Comparison of ENCODE assay signal across 19 mouse cellular contexts in the genomic region with DNA sequence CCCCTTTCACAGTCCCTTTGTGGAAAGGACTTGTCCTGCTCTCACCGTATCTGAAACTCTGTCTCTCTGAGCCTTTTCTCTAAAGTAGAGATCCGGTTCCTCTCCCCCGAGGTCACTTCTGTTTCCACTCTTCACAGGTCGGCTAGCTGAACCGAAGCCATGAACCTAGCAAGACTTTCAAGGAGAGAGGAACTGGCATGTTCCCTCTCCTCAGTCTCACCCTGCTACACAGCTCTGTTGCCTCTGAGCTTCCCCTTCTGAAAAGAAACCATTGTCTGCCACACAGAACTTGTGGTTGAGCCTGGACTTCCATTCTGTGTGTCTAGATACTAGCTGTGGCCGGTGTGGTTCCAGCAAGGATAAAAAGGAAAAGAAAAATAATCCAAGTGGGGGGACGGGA. TPM values are rescaled to one million over a fixed set of nuclear protein-coding genes. Genes with fewer than 3 reads are reported as not detected.
A peak's percentile ranks its signal among the peaks of the same experiment; 100 is the strongest.
DNase-seq lines count a peak whose midpoint lies in the region; ATAC-seq and TF ChIP-seq lines count a peak whose summit lies in the region.
"Had no signal": no experiment of that assay in that cellular context is flagged by ENCODE, and none has a peak within 500 bp of the region (broad histone marks: within the 10 kb centered on the region; RNA-seq: fewer than 3 reads in every experiment).

No protein-coding gene starts in this region.

- ATAC-seq in frontal cortex, adult (ENCODE audit: low TSS enrichment), result 0 out of 2 replicates have a peak, but pooled peaks have one; percentile 28
- ATAC-seq in lung, embryonic 14.5 days (ENCODE audit: insufficient read depth), result no peak
- ATAC-seq in hindbrain, embryonic 13.5 days (ENCODE audit: low FRiP score), result no peak
- ATAC-seq: hindbrain, postnatal 0 days had no signal

- H3K36me3 ChIP-seq in lung, embryonic 14.5 days (ENCODE audit: insufficient read depth), result no peaks in the 10 kb centered on the region
- no peaks in the 10 kb centered on the region for H3K36me3 ChIP-seq in megakaryocyte, embryonic 14.5 days (replicated peaks; ENCODE audit: low read length)
- H3K36me3 ChIP-seq in splenic B cell, adult 2 months (ENCODE audit: control insufficient read depth, insufficient read depth, low read length, poor library complexity, severe bottlenecking), result no peaks in the 10 kb centered on the region
- no peaks in the 10 kb centered on the region for H3K36me3 ChIP-seq in hindbrain, embryonic 13.5 days
- H3K36me3 ChIP-seq: embryonic facial prominence, embryonic 12.5 days; kidney, embryonic 15.5 days; liver, embryonic 13.5 days; midbrain, embryonic 10.5 days had no signal

- H3K9ac ChIP-seq in lung, embryonic 14.5 days, result no peak overlapping the region
- no peak overlapping the region for H3K9ac ChIP-seq in hindbrain, embryonic 13.5 days
- H3K9ac ChIP-seq: embryonic facial prominence, embryonic 12.5 days; kidney, embryonic 15.5 days; liver, embryonic 13.5 days had no signal

- no peak for DNase-seq in frontal cortex, postnatal 25 days (ENCODE audit: low spot score in 2 of 2)
- peak; percentile 3 for DNase-seq in lung, embryonic 14.5 days
- no peak for DNase-seq in lung, postnatal 10 days
- peak; percentile 60 for DNase-seq in splenic B cell, adult 2 months (ENCODE audit: low read depth, low spot score)
- DNase-seq in kidney, postnatal 4 days, result no peak
- DNase-seq: adrenal gland, adult 8-10 months; cerebellum, postnatal 25 days; heart, postnatal 10 days; liver, embryonic 13.5 days; right cerebral cortex, postnatal 14 days had no signal

- TF ChIP-seq CTCF in lung, embryonic 14.5 days (IDR thresholded peaks at IDR 0.05; ENCODE audit: low read depth), result no peak

- no peak overlapping the region for H3K4me2 ChIP-seq in lung, embryonic 14.5 days
- H3K4me2 ChIP-seq in hindbrain, embryonic 13.5 days, result no peak overlapping the region
- H3K4me2 ChIP-seq: embryonic facial prominence, embryonic 12.5 days; kidney, embryonic 15.5 days; liver, embryonic 13.5 days had no signal

- H3K4me1 ChIP-seq in lung, embryonic 14.5 days (ENCODE audit: insufficient read depth), result 0 out of 2 replicates have a peak, but pooled peaks cover 3% of the 10 kb centered on the region
- peaks cover 18% of the 10 kb centered on the region for H3K4me1 ChIP-seq in megakaryocyte, embryonic 14.5 days
- H3K4me1 ChIP-seq in hindbrain, embryonic 13.5 days (replicated peaks), result peaks cover 5% of the 10 kb centered on the region
- H3K4me1 ChIP-seq: embryonic facial prominence, embryonic 12.5 days; liver, embryonic 13.5 days had no signal

- no peaks in the 10 kb centered on the region for H3K9me3 ChIP-seq in lung, embryonic 14.5 days (ENCODE audit: low read depth, low read length)
- H3K9me3 ChIP-seq in megakaryocyte, embryonic 14.5 days, result no peaks in the 10 kb centered on the region
- no peaks in the 10 kb centered on the region for H3K9me3 ChIP-seq in hindbrain, embryonic 13.5 days
- H3K9me3 ChIP-seq: embryonic facial prominence, embryonic 12.5 days; kidney, embryonic 15.5 days; liver, embryonic 13.5 days; midbrain, embryonic 10.5 days had no signal

- 78% methylated on average over 7 of the region's 7 CpGs for WGBS in lung, embryonic 14.5 days
- 86% methylated on average over 7 of the region's 7 CpGs for WGBS in hindbrain, embryonic 13.5 days

- H3K27ac ChIP-seq in lung, embryonic 14.5 days (ENCODE audit: low read depth), result no peak overlapping the region
- H3K27ac ChIP-seq in hindbrain, embryonic 13.5 days, result no peak overlapping the region
- H3K27ac ChIP-seq: embryonic facial prominence, embryonic 12.5 days; hindbrain, postnatal 0 days; kidney, embryonic 15.5 days; liver, embryonic 13.5 days; midbrain, embryonic 10.5 days; stomach, postnatal 0 days had no signal

- no peaks in the 10 kb centered on the region for H3K27me3 ChIP-seq in lung, embryonic 14.5 days (ENCODE audit: insufficient read depth, low read length)
- H3K27me3 ChIP-seq in megakaryocyte, embryonic 14.5 days (replicated peaks), result no peaks in the 10 kb centered on the region
- no peaks in the 10 kb centered on the region for H3K27me3 ChIP-seq in splenic B cell, adult 2 months (ENCODE audit: control insufficient read depth, insufficient read depth, low read length, poor library complexity, severe bottlenecking)
- H3K27me3 ChIP-seq in hindbrain, embryonic 13.5 days, result no peaks in the 10 kb centered on the region
- H3K27me3 ChIP-seq: embryonic facial prominence, embryonic 12.5 days; kidney, embryonic 15.5 days; liver, embryonic 13.5 days had no signal

- H3K4me3 ChIP-seq in lung, embryonic 14.5 days (ENCODE audit: low read depth, low read length), result no peak overlapping the region
- H3K4me3 ChIP-seq in megakaryocyte, embryonic 14.5 days (replicated peaks), result peak overlapping the region; percentile 71
- H3K4me3 ChIP-seq in hindbrain, embryonic 13.5 days, result no peak overlapping the region
- H3K4me3 ChIP-seq: embryonic facial prominence, embryonic 12.5 days; kidney, embryonic 15.5 days; liver, embryonic 13.5 days; midbrain, embryonic 10.5 days; myocyte had no signal

RNA-seq across cellular contexts. Expression of a gene that starts 4.1 kb away (rescaled TPM):
- polyA plus RNA-seq in lung, embryonic 14.5 days (2014; fragmentation: Nextera tagmentation; extraction: Ambion mirVana), result 2.8 and 3.4 TPM in 2 replicates
- not detected in 2 replicates for polyA plus RNA-seq in megakaryocyte, embryonic 14.5 days (2012; ENCODE audit: insufficient read depth, low replicate concordance)
- polyA plus RNA-seq in hindbrain, embryonic 13.5 days (2015; fragmentation: Nextera tagmentation; extraction: Ambion mirVana), result 0.72 and 1.6 TPM in 2 replicates

RNA-seq across cellular contexts. Expression of a gene that starts 32.9 kb away (rescaled TPM):
- polyA plus RNA-seq in lung, embryonic 14.5 days (2014; fragmentation: Nextera tagmentation; extraction: Ambion mirVana), result 19.0 and 19.1 TPM in 2 replicates
- not detected in 2 replicates for polyA plus RNA-seq in megakaryocyte, embryonic 14.5 days (2012; ENCODE audit: insufficient read depth, low replicate concordance)
- 6.0 and 6.1 TPM in 2 replicates for polyA plus RNA-seq in hindbrain, embryonic 13.5 days (2015; fragmentation: Nextera tagmentation; extraction: Ambion mirVana)

Comparison
In these comparisons a context has a peak if more than half of its experiments do, and no peak if none do; other contexts are left out.
1. DNase-seq: peak in lung, embryonic 14.5 days (single experiment) and splenic B cell, adult 2 months (single experiment); none in frontal cortex, postnatal 25 days (0 of 2), lung, postnatal 10 days (single experiment) and kidney, postnatal 4 days (0 of 2).